Mouse (Mus musculus) liver, embryonic 12.5 days (tissue): ENCODE measurements around the gene Usp31. TPM values are rescaled to one million over a fixed set of nuclear protein-coding genes. Genes with fewer than 3 reads are reported as not detected.

Experiments
- ATAC-seq: fragments of 200-750 bp; cut with Nextera tagmentation; 2 replicates; pipeline ENCODE4 v1.8.0; 2017; ENCODE audit warnings: moderate number of reproducible peaks, mild to moderate bottlenecking, moderate library complexity
- H3K27ac ChIP-seq: fragments of 300-500 bp; sonication (generic); 2 replicates; pipeline ENCODE4 v1.5.1; 2016; ENCODE audit warnings: mild to moderate bottlenecking
- H3K27me3 ChIP-seq: fragments of 300-500 bp; sonication (generic); replicated peaks from 2 replicates; pipeline ENCODE4 v1.6.1; 2016; ENCODE audit warnings: mild to moderate bottlenecking, moderate library complexity
- H3K36me3 ChIP-seq: fragments of 300-500 bp; sonication (generic); 2 replicates; pipeline ENCODE4 v1.6.1; 2016; ENCODE audit warnings: mild to moderate bottlenecking, moderate library complexity
- H3K4me1 ChIP-seq: fragments of 300-500 bp; sonication (generic); 2 replicates; pipeline ENCODE4 v1.6.1; 2016
- H3K4me2 ChIP-seq: fragments of 300-500 bp; sonication (generic); 2 replicates; pipeline ENCODE4 v1.6.1; 2016; ENCODE audit warnings: mild to moderate bottlenecking, moderate library complexity
- H3K4me3 ChIP-seq: fragments of 300-500 bp; sonication (generic); 2 replicates; pipeline ENCODE4 v1.5.1; 2016; ENCODE audit warnings: mild to moderate bottlenecking, moderate library complexity
- H3K9ac ChIP-seq: fragments of 300-500 bp; sonication (generic); 2 replicates; pipeline ENCODE4 v1.6.1; 2016; ENCODE audit warnings: mild to moderate bottlenecking, moderate library complexity
- H3K9me3 ChIP-seq: fragments of 300-500 bp; sonication (generic); replicated peaks from 2 replicates; pipeline ENCODE4 v1.6.1; 2016; ENCODE audit warnings: mild to moderate bottlenecking, moderate library complexity
- WGBS: fragments of 180-500 bp; shearing (Covaris S2); methylation state at CpG from one replicate; pipeline ENCODE4 v1.1.7; 2016; ENCODE audit not compliant: insufficient replicate concordance; 5-methylcytosine and 5-hydroxymethylcytosine counted together
- polyA plus RNA-seq: library from polyadenylated mRNA; unstranded; fragments of >200 nt; fragmentation: Nextera tagmentation; extraction: Ambion mirVana; gene quantifications from 2 replicates; pipeline ENCODE4 v1.2.1, GENCODE M21; 2016

The Usp31 gene
- polyA plus RNA-seq = 1.7 TPM in 2 replicates

- peak within 1 kb of the TSS; percentile 85 for H3K9ac ChIP-seq
- peaks cover 50% of the 10 kb centered on the region for H3K4me1 ChIP-seq
- under 1% methylated on average over 57 of the region's 82 CpGs for WGBS
- 0 out of 2 replicates have a peak, but pooled peaks cover 10% of the 10 kb centered on the region for H3K36me3 ChIP-seq
- H3K4me3 ChIP-seq = peak within 1 kb of the TSS; percentile 87
- H3K4me2 ChIP-seq = peak within 1 kb of the TSS; percentile 99
- peak; percentile 99 for ATAC-seq
- peaks cover 33% of the 10 kb centered on the region for H3K27me3 ChIP-seq
- peak within 1 kb of the TSS; percentile 81 for H3K27ac ChIP-seq
- no peaks in the 10 kb centered on the region for H3K9me3 ChIP-seq
These were observed at the start of gene Usp31 for GRCm38 (mm10) chr7:121707073-121707667. Gene Usp31 (minus strand): TSS chr7:121707253.

- no peak for ATAC-seq
- Histone ChIP-seq H3K4me1 (no peaks in the 10 kb centered on the region), H3K4me2 (no peak overlapping the region), H3K9ac (no peak overlapping the region), H3K27ac (no peak overlapping the region), H3K27me3 (no peaks in the 10 kb centered on the region; the same call in 1 of the 2 replicates), H3K4me3 (no peak overlapping the region), H3K36me3 (no peaks in the 10 kb centered on the region), H3K9me3 (no peaks in the 10 kb centered on the region)
- 35% methylated on average over 8 of the region's 8 CpGs for WGBS
These were observed 47.7 kb upstream of the Usp31 start for GRCm38 (mm10) chr7:121754748-121755147.

- H3K27ac ChIP-seq = no peak overlapping the region
- no peak overlapping the region for H3K9ac ChIP-seq
- 63% methylated on average over 5 of the region's 5 CpGs for WGBS
- no peak overlapping the region for H3K4me3 ChIP-seq
- no peaks in the 10 kb centered on the region for H3K36me3 ChIP-seq
- H3K9me3 ChIP-seq = no peaks in the 10 kb centered on the region
- no peak for ATAC-seq
- H3K4me2 ChIP-seq = no peak overlapping the region
- no peaks in the 10 kb centered on the region for H3K27me3 ChIP-seq
- no peaks in the 10 kb centered on the region for H3K4me1 ChIP-seq
These were observed 43.2 kb upstream of the Usp31 start for GRCm38 (mm10) chr7:121750244-121750643.

- Histone ChIP-seq H3K4me3 (no peak overlapping the region), H3K36me3 (no peaks in the 10 kb centered on the region), H3K27ac (no peak overlapping the region), H3K4me2 (no peak overlapping the region), H3K27me3 (peaks cover 59% of the 10 kb centered on the region), H3K4me1 (no peaks in the 10 kb centered on the region; the same call in 1 of the 2 replicates), H3K9ac (no peak overlapping the region), H3K9me3 (no peaks in the 10 kb centered on the region)
- 47% methylated on average over 29 of the region's 29 CpGs for WGBS
- no peak for ATAC-seq
These were observed 30.7 kb upstream of the Usp31 start for GRCm38 (mm10) chr7:121737511-121738415.

- Histone ChIP-seq H3K36me3 (no peaks in the 10 kb centered on the region), H3K4me2 (peak within 1 kb of the TSS; percentile 50), H3K27me3 (peaks cover 59% of the 10 kb centered on the region), H3K9ac (no peak within 1 kb of the TSS), H3K4me1 (no peaks in the 10 kb centered on the region; the same call in 1 of the 2 replicates), H3K27ac (no peak within 1 kb of the TSS), H3K4me3 (peak within 1 kb of the TSS; percentile 18), H3K9me3 (no peaks in the 10 kb centered on the region)
- WGBS = 3% methylated on average over 38 of the region's 38 CpGs
- ATAC-seq = peak; percentile 63
These were observed 27.2 kb upstream of the Usp31 start, which contains the start of gene Scnn1g for GRCm38 (mm10) chr7:121734171-121734831. Gene Scnn1g (plus strand): TSS chr7:121734479.

- Histone ChIP-seq H3K4me2 (no peak overlapping the region), H3K9me3 (no peaks in the 10 kb centered on the region)
- 7% methylated on average over 5 of the region's 5 CpGs for WGBS
These were observed 23.2 kb upstream of the Usp31 start for GRCm38 (mm10) chr7:121730225-121730624.

GRCm38 (mm10) chr7:121717031-121717430 is 10.0 kb upstream of the Usp31 start:
- no peak overlapping the region for H3K4me2 ChIP-seq
- no peak overlapping the region for H3K4me3 ChIP-seq
- no peak overlapping the region for H3K27ac ChIP-seq
- ATAC-seq = no peak
- no peaks in the 10 kb centered on the region for H3K4me1 ChIP-seq
- H3K36me3 ChIP-seq = no peaks in the 10 kb centered on the region
- H3K27me3 ChIP-seq = peaks cover 11% of the 10 kb centered on the region
- 57% methylated on average over 7 of the region's 7 CpGs for WGBS
- no peaks in the 10 kb centered on the region for H3K9me3 ChIP-seq
- no peak overlapping the region for H3K9ac ChIP-seq

More at GRCm38 (mm10) chr7:121730225-121730624, 23.2 kb upstream of the Usp31 start:
- Histone ChIP-seq H3K36me3 (no peaks in the 10 kb centered on the region), H3K27me3 (peaks cover 24% of the 10 kb centered on the region), H3K4me1 (no peaks in the 10 kb centered on the region; the same call in 1 of the 2 replicates), H3K9ac (no peak overlapping the region), H3K4me3 (no peak overlapping the region), H3K27ac (no peak overlapping the region)
- ATAC-seq = no peak

- H3K9ac ChIP-seq = no peak overlapping the region
- WGBS = 41% methylated on average over 2 of the region's 2 CpGs
- H3K4me2 ChIP-seq = no peak overlapping the region
- peaks cover 12% of the 10 kb centered on the region for H3K4me1 ChIP-seq
- no peak overlapping the region for H3K27ac ChIP-seq
- H3K27me3 ChIP-seq = peaks cover 43% of the 10 kb centered on the region
- ATAC-seq = no peak
- no peaks in the 10 kb centered on the region for H3K9me3 ChIP-seq
- no peaks in the 10 kb centered on the region for H3K36me3 ChIP-seq
- H3K4me3 ChIP-seq = no peak overlapping the region
These were observed 4.1 kb upstream of the Usp31 start for GRCm38 (mm10) chr7:121711171-121711570.

GRCm38 (mm10) chr7:121706411-121707072 is 511 bp downstream of the Usp31 start:
- 0 out of 2 replicates have a peak, but pooled peaks cover 10% of the 10 kb centered on the region for H3K36me3 ChIP-seq
- no peaks in the 10 kb centered on the region for H3K9me3 ChIP-seq
- peaks cover 28% of the 10 kb centered on the region for H3K27me3 ChIP-seq
- H3K4me3 ChIP-seq = peak overlapping the region; percentile 87
- H3K9ac ChIP-seq = peak overlapping the region; percentile 85
- peaks cover 57% of the 10 kb centered on the region for H3K4me1 ChIP-seq
- whole genome bisulfite sequencing = 3% methylated on average over 67 of the region's 77 CpGs
- H3K4me2 ChIP-seq = peak overlapping the region; percentile 99
- ATAC-seq = peak; percentile 57
- H3K27ac ChIP-seq = peak overlapping the region; percentile 81

GRCm38 (mm10) chr7:121705051-121705450 is 2.0 kb downstream of the Usp31 start:
- Histone ChIP-seq H3K9me3 (no peaks in the 10 kb centered on the region), H3K27ac (no peak overlapping the region), H3K36me3 (0 out of 2 replicates have a peak, but pooled peaks cover 10% of the 10 kb centered on the region), H3K27me3 (peaks cover 13% of the 10 kb centered on the region; the same call in 1 of the 2 replicates), H3K9ac (no peak overlapping the region), H3K4me2 (peak overlapping the region; percentile 99), H3K4me1 (peaks cover 68% of the 10 kb centered on the region), H3K4me3 (no peak overlapping the region)
- 85% methylated on average over 2 of the region's 2 CpGs for WGBS
- no peak for ATAC-seq

- H3K9ac ChIP-seq = no peak overlapping the region
- H3K4me3 ChIP-seq = no peak overlapping the region
- H3K36me3 ChIP-seq = peaks cover 15% of the 10 kb centered on the region
- H3K9me3 ChIP-seq = no peaks in the 10 kb centered on the region
- peaks cover 68% of the 10 kb centered on the region for H3K4me1 ChIP-seq
- H3K4me2 ChIP-seq = no peak overlapping the region
- H3K27ac ChIP-seq = no peak overlapping the region
- no peak for ATAC-seq
- H3K27me3 ChIP-seq = no peaks in the 10 kb centered on the region
- 21% methylated on average over 6 of the region's 6 CpGs for WGBS
These were observed 5.1 kb downstream of the Usp31 start for GRCm38 (mm10) chr7:121701983-121702382.
